Mouse (Mus musculus) lung, postnatal 0 days (tissue): Measurements from ENCODE around the gene Fam25c. TPM values are rescaled to one million over a fixed set of nuclear protein-coding genes. Genes with fewer than 3 reads are reported as not detected.

Experiments used
- ATAC-seq: fragments of 200-750 bp; cut with Nextera tagmentation; 2 replicates; pipeline ENCODE4 v1.8.0; 2017; ENCODE audit warnings: moderate library complexity
- DNase-seq: peaks from one replicate; pipeline ENCODE4 v3.0.0-alpha.2; 2016; ENCODE audit warnings: low spot score
- H3K27ac ChIP-seq: fragments of 300-500 bp; sonication (generic); 2 replicates; pipeline ENCODE4 v1.5.1; 2014; ENCODE audit warnings: antibody characterized with exemption, mild to moderate bottlenecking, low read length, mixed read lengths
- H3K27me3 ChIP-seq: fragments of 300-500 bp; sonication (generic); replicated peaks from 2 replicates; pipeline ENCODE4 v1.6.1; 2014; ENCODE audit warnings: low read length, mixed read lengths; ENCODE audit not compliant: insufficient read depth
- H3K36me3 ChIP-seq: fragments of 300-500 bp; sonication (generic); 2 replicates; pipeline ENCODE4 v1.6.1; 2014; ENCODE audit warnings: low read length, mixed read lengths; ENCODE audit not compliant: insufficient read depth
- H3K4me1 ChIP-seq: fragments of 300-500 bp; sonication (generic); 2 replicates; pipeline ENCODE4 v1.6.1; 2014; ENCODE audit warnings: antibody characterized with exemption, low read depth, low read length, mixed read lengths; ENCODE audit not compliant: insufficient read depth
- H3K4me2 ChIP-seq: fragments of 300-500 bp; sonication (generic); replicated peaks from 2 replicates; pipeline ENCODE4 v1.6.1; 2014; ENCODE audit warnings: low read depth, mild to moderate bottlenecking, low read length, moderate library complexity, mixed read lengths
- H3K4me3 ChIP-seq: fragments of 300-500 bp; sonication (generic); 2 replicates; pipeline ENCODE4 v1.5.1; 2014; ENCODE audit warnings: low read depth, low read length
- H3K9ac ChIP-seq: fragments of 300-500 bp; sonication (generic); replicated peaks from 2 replicates; pipeline ENCODE4 v1.6.1; 2014; ENCODE audit warnings: low read depth, mild to moderate bottlenecking
- H3K9me3 ChIP-seq: fragments of 300-500 bp; sonication (generic); 2 replicates; pipeline ENCODE4 v1.6.1; 2016; ENCODE audit warnings: low read length, mixed read lengths
- CTCF ChIP-seq: IDR thresholded peaks from 2 replicates; pipeline ENCODE4 v1.5.1; 2016; ENCODE audit warnings: antibody characterized with exemption, mild to moderate bottlenecking
- EP300 ChIP-seq: IDR thresholded peaks from 2 replicates; pipeline ENCODE4 v1.6.1; 2016; ENCODE audit warnings: antibody characterized with exemption, mild to moderate bottlenecking, control low read depth
- WGBS: fragments of 180-500 bp; shearing (Covaris S2); extraction: QIAGEN DNeasy Blood & Tissue Kit; methylation state at CpG from one replicate; pipeline ENCODE4 v1.1.7; 2014; 5-methylcytosine and 5-hydroxymethylcytosine counted together
- polyA plus RNA-seq: library from polyadenylated mRNA; unstranded; fragments of >200 nt; fragmentation: Nextera tagmentation; extraction: Ambion mirVana; gene quantifications from 2 replicates; pipeline ENCODE4 v1.2.1, GENCODE M21; 2015

Fam25c gene
- polyA plus RNA-seq, 1 experiment from 2014 or later, result 0.45 TPM

GRCm38 (mm10) chr14:34397871-34398270 is 42.6 kb upstream of the Fam25c start:
- H3K4me3 ChIP-seq, result no peak overlapping the region
- H3K9me3 ChIP-seq, result no peaks in the 10 kb centered on the region
- no peak for DNase-seq
- no peaks in the 10 kb centered on the region for H3K4me1 ChIP-seq
- H3K9ac ChIP-seq, result no peak overlapping the region
- no peak overlapping the region for H3K27ac ChIP-seq
- 85% methylated on average over 5 of the region's 5 CpGs for WGBS
- no peak overlapping the region for H3K4me2 ChIP-seq
- no peaks in the 10 kb centered on the region for H3K36me3 ChIP-seq
- H3K27me3 ChIP-seq, result no peaks in the 10 kb centered on the region
- no peak for TF ChIP-seq CTCF
- no peak for TF ChIP-seq EP300
- ATAC-seq, result no peak

GRCm38 (mm10) chr14:34393295-34393694 is 38.1 kb upstream of the Fam25c start:
- DNase-seq (no peak), ATAC-seq (no peak)
- H3K4me2 ChIP-seq, result no peak overlapping the region
- no peak overlapping the region for H3K9ac ChIP-seq
- H3K9me3 ChIP-seq, result no peaks in the 10 kb centered on the region
- no peak overlapping the region for H3K4me3 ChIP-seq
- no peaks in the 10 kb centered on the region for H3K4me1 ChIP-seq
- no peak overlapping the region for H3K27ac ChIP-seq
- WGBS, result 57% methylated on average over 4 of the region's 4 CpGs
- TF ChIP-seq EP300 (no peak), CTCF (no peak)
- H3K27me3 ChIP-seq, result no peaks in the 10 kb centered on the region
- no peaks in the 10 kb centered on the region for H3K36me3 ChIP-seq

- TF ChIP-seq EP300 (no peak), CTCF (no peak)
- DNase-seq (no peak), ATAC-seq (no peak)
- H3K36me3 ChIP-seq, result no peaks in the 10 kb centered on the region
- no peaks in the 10 kb centered on the region for H3K9me3 ChIP-seq
- no peaks in the 10 kb centered on the region for H3K27me3 ChIP-seq
- H3K4me2 ChIP-seq, result no peak overlapping the region
- no peak overlapping the region for H3K27ac ChIP-seq
- no peak overlapping the region for H3K9ac ChIP-seq
- 87% methylated on average over 7 of the region's 9 CpGs for WGBS
- no peak overlapping the region for H3K4me3 ChIP-seq
- 0 out of 2 replicates have a peak, but pooled peaks cover 3% of the 10 kb centered on the region for H3K4me1 ChIP-seq
Observed at GRCm38 (mm10) chr14:34382921-34383704, 27.9 kb upstream of the Fam25c start.

- DNase-seq, result peak; percentile 23
- no peak for TF ChIP-seq EP300
- no peak for TF ChIP-seq CTCF
- H3K9ac ChIP-seq, result no peak overlapping the region
- H3K27me3 ChIP-seq, result no peaks in the 10 kb centered on the region
- H3K36me3 ChIP-seq, result no peaks in the 10 kb centered on the region
- WGBS, result 26% methylated on average over 11 of the region's 11 CpGs
- no peaks in the 10 kb centered on the region for H3K9me3 ChIP-seq
- H3K4me1 ChIP-seq, result 0 out of 2 replicates have a peak, but pooled peaks cover 4% of the 10 kb centered on the region
- H3K27ac ChIP-seq, result peak overlapping the region; percentile 54
- H3K4me3 ChIP-seq, result no peak overlapping the region
- ATAC-seq, result peak; percentile 60
- no peak overlapping the region for H3K4me2 ChIP-seq
Observed at GRCm38 (mm10) chr14:34378560-34379331, 23.5 kb upstream of the Fam25c start.

GRCm38 (mm10) chr14:34377121-34377520 is 21.9 kb upstream of the Fam25c start:
- no peak overlapping the region for H3K9ac ChIP-seq
- H3K27ac ChIP-seq, result peak overlapping the region; percentile 2; the same call in 1 of the 2 replicates

GRCm38 (mm10) chr14:34375941-34376340 is 20.7 kb upstream of the Fam25c start:
- peak overlapping the region; percentile 19 for H3K4me3 ChIP-seq
- H3K9me3 ChIP-seq, result no peaks in the 10 kb centered on the region
- no peaks in the 10 kb centered on the region for H3K36me3 ChIP-seq
- H3K9ac ChIP-seq, result no peak overlapping the region
- no peak overlapping the region for H3K27ac ChIP-seq
- TF ChIP-seq EP300 (no peak), CTCF (0 out of 2 replicates have a peak, but pooled peaks have one; percentile 15)
- no peaks in the 10 kb centered on the region for H3K27me3 ChIP-seq
- peak overlapping the region; percentile 30 for H3K4me2 ChIP-seq
- ATAC-seq (no peak), DNase-seq (no peak)
- 78% methylated on average over 5 of the region's 5 CpGs for WGBS
- 0 out of 2 replicates have a peak, but pooled peaks cover 4% of the 10 kb centered on the region for H3K4me1 ChIP-seq

More at GRCm38 (mm10) chr14:34377121-34377520, 21.9 kb upstream of the Fam25c start:
- Histone ChIP-seq H3K27me3 (no peaks in the 10 kb centered on the region), H3K4me2 (peak overlapping the region; percentile 30; the same call in 1 of the 2 replicates), H3K9me3 (no peaks in the 10 kb centered on the region), H3K4me1 (0 out of 2 replicates have a peak, but pooled peaks cover 4% of the 10 kb centered on the region), H3K36me3 (no peaks in the 10 kb centered on the region), H3K4me3 (no peak overlapping the region)
- WGBS, result 74% methylated on average over 4 of the region's 4 CpGs
- no peak for DNase-seq
- TF ChIP-seq CTCF, result no peak
- no peak for TF ChIP-seq EP300
- no peak for ATAC-seq
